Mouse (Mus musculus): ENCODE measurements around the gene Gm6096. TPM values are rescaled to one million over a fixed set of nuclear protein-coding genes. Genes with fewer than 3 reads are reported as not detected.

The Gm6096 gene
- polyA plus RNA-seq, 1 experiment, result not detected

- TF ChIP-seq POLR2A (IDR thresholded peaks at IDR 0.05; ENCODE audit: low read depth, low read length) (no peak), CTCF (conservative IDR thresholded peaks at IDR 0.05; ENCODE audit: insufficient read depth, insufficient read length, low read depth, low read length) (no peak)
- no peak overlapping the region for H3K4me3 ChIP-seq (ENCODE audit: insufficient read depth, low read depth, low read length)
- DNase-seq, result no peak
- peaks cover 12% of the 10 kb centered on the region; the same call in 1 of the 2 replicates for H3K4me1 ChIP-seq (ENCODE audit: control insufficient read depth, insufficient read depth, low read length)
- H3K27me3 ChIP-seq (replicated peaks; ENCODE audit: control insufficient read depth, insufficient read depth, low read length), result no peaks in the 10 kb centered on the region
- no peaks in the 10 kb centered on the region for H3K36me3 ChIP-seq (ENCODE audit: control insufficient read depth, insufficient read depth, low read length)
- no peak overlapping the region; the same call in 1 of the 2 replicates for H3K27ac ChIP-seq (ENCODE audit: insufficient read depth, low read depth, low read length)
- 88% methylated on average over 2 of the region's 2 CpGs for WGBS
Observed at GRCm38 (mm10) chr7:34298818-34299217, 48.0 kb downstream of the Gm6096 start.

Other genes starting within 250 kb of the Gm6096 start
- gene Scgb2b27, start 237.1 kb upstream of the Gm6096 start, polyA plus RNA-seq (2012; rRNA removed), result not detected in 2 replicates
- gene Scgb1b27, start 229.6 kb upstream of the Gm6096 start, polyA plus RNA-seq (2012; rRNA removed), result not detected in 2 replicates
- gene Scgb1b30, start 155.6 kb upstream of the Gm6096 start, polyA plus RNA-seq (2012; rRNA removed), result not detected in 2 replicates
- gene Wtip, start 117.8 kb upstream of the Gm6096 start, polyA plus RNA-seq (2012; rRNA removed), result 22.6 and 28.7 TPM in 2 replicates
- 28.4 and 32.7 TPM in 2 replicates for gene Uba2, start 81.4 kb upstream of the Gm6096 start, polyA plus RNA-seq (2012; rRNA removed)
- gene Pdcd2l, start 54.4 kb upstream of the Gm6096 start, polyA plus RNA-seq (2012; rRNA removed), result 22.8 and 25.1 TPM in 2 replicates
- gene Gpi1, start 20.7 kb upstream of the Gm6096 start, polyA plus RNA-seq (2012; rRNA removed), result 413 and 444 TPM in 2 replicates
- 24.6 and 27.0 TPM in 2 replicates for gene 4931406P16Rik, start 62.5 kb downstream of the Gm6096 start, polyA plus RNA-seq (2012; rRNA removed)
- gene Lsm14a, start 142.3 kb downstream of the Gm6096 start, polyA plus RNA-seq (2012; rRNA removed), result 41.5 and 48.1 TPM in 2 replicates

Measured in kidney, adult 2 months (tissue).